Mouse (Mus musculus): ENCODE measurements around the gene Glce. TPM values are rescaled to one million over a fixed set of nuclear protein-coding genes. Genes with fewer than 3 reads are reported as not detected.

Glce gene
- polyA plus RNA-seq (2012; ENCODE audit: insufficient read depth, insufficient read length, low replicate concordance, missing spikeins), result not detected in 2 replicates

GRCm38 (mm10) chr9:62122508-62123215, at the start of gene Glce:
Gene Glce (minus strand): TSS chr9:62122655.
- Histone ChIP-seq H3K4me1 (ENCODE audit: control insufficient read depth, insufficient read depth, low read length) (no peaks in the 10 kb centered on the region), H3K27ac (ENCODE audit: insufficient read depth, low read depth, low read length) (peak within 1 kb of the TSS; percentile 87)

GRCm38 (mm10) chr9:62172239-62172638, 49.8 kb upstream of the Glce start:
- TF ChIP-seq POLR2A (IDR thresholded peaks at IDR 0.05; ENCODE audit: insufficient read depth, low read depth, low read length) (no peak), CTCF (IDR thresholded peaks at IDR 0.05; ENCODE audit: insufficient read depth, low read depth, low read length) (no peak)
- no peak overlapping the region for H3K27ac ChIP-seq (ENCODE audit: insufficient read depth, low read depth, low read length)
- H3K4me3 ChIP-seq (ENCODE audit: insufficient read depth, low read depth, low read length), result no peak overlapping the region
- H3K4me1 ChIP-seq (ENCODE audit: control insufficient read depth, insufficient read depth, low read length), result no peaks in the 10 kb centered on the region
- 93% methylated on average over 3 of the region's 3 CpGs for WGBS

More at GRCm38 (mm10) chr9:62122508-62123215, at the start of gene Glce:
- WGBS, result under 1% methylated on average over 51 of the region's 51 CpGs
- TF ChIP-seq CTCF (IDR thresholded peaks at IDR 0.05; ENCODE audit: insufficient read depth, low read depth, low read length) (no peak), POLR2A (IDR thresholded peaks at IDR 0.05; ENCODE audit: insufficient read depth, low read depth, low read length) (peak; percentile 98)
- peak within 1 kb of the TSS; percentile 95 for H3K4me3 ChIP-seq (ENCODE audit: insufficient read depth, low read depth, low read length)

- Histone ChIP-seq H3K4me1 (ENCODE audit: control insufficient read depth, insufficient read depth, low read length) (no peaks in the 10 kb centered on the region), H3K27ac (ENCODE audit: insufficient read depth, low read depth, low read length) (no peak overlapping the region), H3K4me3 (ENCODE audit: insufficient read depth, low read depth, low read length) (no peak overlapping the region)
- no peak for TF ChIP-seq CTCF (IDR thresholded peaks at IDR 0.05; ENCODE audit: insufficient read depth, low read depth, low read length)
- TF ChIP-seq POLR2A (IDR thresholded peaks at IDR 0.05; ENCODE audit: insufficient read depth, low read depth, low read length), result no peak
- WGBS, result 96% methylated on average over 2 of the region's 2 CpGs
These were observed 48.5 kb upstream of the Glce start for GRCm38 (mm10) chr9:62170921-62171320.

- Histone ChIP-seq H3K4me1 (ENCODE audit: control insufficient read depth, insufficient read depth, low read length) (no peaks in the 10 kb centered on the region), H3K4me3 (ENCODE audit: insufficient read depth, low read depth, low read length) (no peak overlapping the region), H3K27ac (ENCODE audit: insufficient read depth, low read depth, low read length) (no peak overlapping the region)
- 67% methylated on average over 5 of the region's 5 CpGs for WGBS
- TF ChIP-seq POLR2A (IDR thresholded peaks at IDR 0.05; ENCODE audit: insufficient read depth, low read depth, low read length), result no peak
- no peak for TF ChIP-seq CTCF (IDR thresholded peaks at IDR 0.05; ENCODE audit: insufficient read depth, low read depth, low read length)
These were observed 44.2 kb upstream of the Glce start for GRCm38 (mm10) chr9:62166621-62167020.

GRCm38 (mm10) chr9:62166186-62166585, 43.7 kb upstream of the Glce start:
- H3K4me1 ChIP-seq (ENCODE audit: control insufficient read depth, insufficient read depth, low read length), result no peaks in the 10 kb centered on the region
- 62% methylated on average over 4 of the region's 4 CpGs for WGBS
- no peak overlapping the region for H3K4me3 ChIP-seq (ENCODE audit: insufficient read depth, low read depth, low read length)
- no peak overlapping the region for H3K27ac ChIP-seq (ENCODE audit: insufficient read depth, low read depth, low read length)
- TF ChIP-seq POLR2A (IDR thresholded peaks at IDR 0.05; ENCODE audit: insufficient read depth, low read depth, low read length), result no peak
- no peak for TF ChIP-seq CTCF (IDR thresholded peaks at IDR 0.05; ENCODE audit: insufficient read depth, low read depth, low read length)

GRCm38 (mm10) chr9:62162889-62163291, 40.4 kb upstream of the Glce start:
- WGBS, result 71% methylated on average over 4 of the region's 4 CpGs
- TF ChIP-seq CTCF (IDR thresholded peaks at IDR 0.05; ENCODE audit: insufficient read depth, low read depth, low read length), result no peak
- no peak for TF ChIP-seq POLR2A (IDR thresholded peaks at IDR 0.05; ENCODE audit: insufficient read depth, low read depth, low read length)

GRCm38 (mm10) chr9:62160788-62161187, 38.3 kb upstream of the Glce start:
- WGBS, result 92% methylated on average over 6 of the region's 6 CpGs
- TF ChIP-seq POLR2A (IDR thresholded peaks at IDR 0.05; ENCODE audit: insufficient read depth, low read depth, low read length) (no peak), CTCF (IDR thresholded peaks at IDR 0.05; ENCODE audit: insufficient read depth, low read depth, low read length) (no peak)
- H3K4me3 ChIP-seq (ENCODE audit: insufficient read depth, low read depth, low read length), result no peak overlapping the region
- H3K27ac ChIP-seq (ENCODE audit: insufficient read depth, low read depth, low read length), result no peak overlapping the region
- no peaks in the 10 kb centered on the region for H3K4me1 ChIP-seq (ENCODE audit: control insufficient read depth, insufficient read depth, low read length)

More at GRCm38 (mm10) chr9:62162889-62163291, 40.4 kb upstream of the Glce start:
- H3K4me3 ChIP-seq (ENCODE audit: insufficient read depth, low read depth, low read length), result no peak overlapping the region
- no peaks in the 10 kb centered on the region for H3K4me1 ChIP-seq (ENCODE audit: control insufficient read depth, insufficient read depth, low read length)
- H3K27ac ChIP-seq (ENCODE audit: insufficient read depth, low read depth, low read length), result no peak overlapping the region

- Histone ChIP-seq H3K27ac (ENCODE audit: insufficient read depth, low read depth, low read length) (no peak overlapping the region), H3K4me1 (ENCODE audit: control insufficient read depth, insufficient read depth, low read length) (no peaks in the 10 kb centered on the region), H3K4me3 (ENCODE audit: insufficient read depth, low read depth, low read length) (no peak overlapping the region)
- 92% methylated on average over 4 of the region's 4 CpGs for WGBS
- TF ChIP-seq POLR2A (IDR thresholded peaks at IDR 0.05; ENCODE audit: insufficient read depth, low read depth, low read length), result no peak
- TF ChIP-seq CTCF (IDR thresholded peaks at IDR 0.05; ENCODE audit: insufficient read depth, low read depth, low read length), result no peak
These were observed 36.3 kb upstream of the Glce start for GRCm38 (mm10) chr9:62158746-62159145.

- TF ChIP-seq POLR2A (IDR thresholded peaks at IDR 0.05; ENCODE audit: insufficient read depth, low read depth, low read length) (no peak), CTCF (IDR thresholded peaks at IDR 0.05; ENCODE audit: insufficient read depth, low read depth, low read length) (no peak)
- WGBS, result 76% methylated on average over 4 of the region's 4 CpGs
- Histone ChIP-seq H3K4me3 (ENCODE audit: insufficient read depth, low read depth, low read length) (no peak overlapping the region), H3K4me1 (ENCODE audit: control insufficient read depth, insufficient read depth, low read length) (no peaks in the 10 kb centered on the region), H3K27ac (ENCODE audit: insufficient read depth, low read depth, low read length) (no peak overlapping the region)
These were observed 33.4 kb upstream of the Glce start for GRCm38 (mm10) chr9:62155821-62156220.
